Mouse (Mus musculus) layer of hippocampus, postnatal 10 days (tissue): Measurements from ENCODE around the gene Cnot2. TPM values are rescaled to one million over a fixed set of nuclear protein-coding genes. Genes with fewer than 3 reads are reported as not detected.

Source experiments
- microRNA-seq, 2 experiments: library from miRNA; unstranded; fragments of <30 nt; microRNA quantifications; one replicate each; pipeline ENCODE4 v1.2.0; 2021
- total RNA-seq, 2 experiments: library from RNA; stranded (reverse); gene quantifications; 2 replicates each; pipeline ENCODE4 v1.2.3; 2021

Gene Cnot2
- total RNA-seq, 2 experiments from 2014 or later: 68.7 to 71.0 TPM

Small RNAs within 50 kb of the gene (microRNA-seq; reads per million reads assigned to microRNA genes)
- gene Gm25190: 0 reads per million in 2 experiments

Other genes with a start within 250 kb of the Cnot2 start
- 10 to 100 TPM; 80.0 to 80.3 TPM for gene Kcnmb4, start 107.6 kb downstream of the Cnot2 start, total RNA-seq